Mouse (Mus musculus): ENCODE measurements around the gene Soat1. TPM values are rescaled to one million over a fixed set of nuclear protein-coding genes. Genes with fewer than 3 reads are reported as not detected.

Gene Soat1
- polyA plus RNA-seq, 1 experiment: 10.4 TPM

Other genes with a start within 250 kb of the Soat1 start
- not detected in 2 replicates for gene Tdrd5, start 170.7 kb downstream of the Soat1 start, polyA plus RNA-seq (2012; rRNA removed)
- gene Nphs2, start 163.6 kb downstream of the Soat1 start, polyA plus RNA-seq (2012; rRNA removed): 0.02 TPM in 1 of 2 replicates, not detected in the other
- gene Gm2000, start 108.3 kb downstream of the Soat1 start, polyA plus RNA-seq (2012; rRNA removed): 20.2 and 36.3 TPM in 2 replicates
- not detected in 2 replicates for gene Axdnd1, start 53.2 kb downstream of the Soat1 start, polyA plus RNA-seq (2012; rRNA removed)
- 12.6 and 22.1 TPM in 2 replicates for gene Gm10031, start 49.7 kb upstream of the Soat1 start, polyA plus RNA-seq (2012; rRNA removed)
- gene Abl2, start 84.5 kb upstream of the Soat1 start, polyA plus RNA-seq (2012; rRNA removed): 1.9 and 2.4 TPM in 2 replicates
- gene Tor3a, start 200.0 kb upstream of the Soat1 start, polyA plus RNA-seq (2012; rRNA removed): 21.1 and 26.2 TPM in 2 replicates
- 30.1 and 36.4 TPM in 2 replicates for gene Fam20b, start 244.8 kb upstream of the Soat1 start, polyA plus RNA-seq (2012; rRNA removed)

All from large intestine, adult 2 months (tissue).